Mouse (Mus musculus): Measurements from ENCODE around the gene Asz1.

DNA sequence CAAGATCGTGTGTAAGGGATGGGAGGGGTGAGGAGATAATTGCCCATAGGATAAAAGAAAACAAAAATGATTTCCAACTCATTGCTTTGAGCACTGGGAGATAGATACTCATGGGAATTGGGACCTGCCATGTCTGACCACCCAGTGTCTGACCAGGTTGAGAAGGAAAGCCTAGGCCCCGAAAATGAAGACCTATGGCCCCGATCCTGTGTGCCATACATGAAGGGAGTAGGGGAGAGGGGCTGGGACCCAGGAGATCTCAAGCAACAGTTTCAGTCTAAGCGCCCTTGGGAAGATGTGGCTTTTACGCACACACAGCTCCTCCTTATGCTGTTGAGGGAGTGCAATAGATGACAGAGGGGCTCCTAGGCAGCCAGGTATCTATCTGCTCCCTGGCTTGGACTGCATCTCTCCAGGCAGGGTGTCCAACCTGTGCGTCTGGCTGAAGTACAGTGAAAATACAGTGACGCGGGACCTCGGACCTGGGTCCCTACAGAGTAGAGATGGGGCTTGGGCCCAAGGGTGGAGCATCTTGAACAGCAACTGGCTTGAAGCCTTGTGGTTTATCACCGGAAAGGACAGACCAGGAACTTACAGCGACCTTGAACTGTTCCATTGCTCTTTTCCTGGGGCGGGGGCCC, 77.9 kb downstream of the Asz1 start:
- no peak for TF ChIP-seq CTCF (IDR thresholded peaks at IDR 0.05; ENCODE audit: low read depth, low read length)
- TF ChIP-seq TAL1 (conservative IDR thresholded peaks at IDR 0.05; ENCODE audit: low read depth, low read length): no peak
- no peak for TF ChIP-seq POLR2AphosphoS5 (IDR thresholded peaks at IDR 0.05; ENCODE audit: insufficient replicate concordance, low read depth, low read length)
- TF ChIP-seq GATA2 (IDR thresholded peaks at IDR 0.05; ENCODE audit: borderline replicate concordance, low read depth, low read length): no peak
- no peak for TF ChIP-seq GATA1 (IDR thresholded peaks at IDR 0.05; ENCODE audit: borderline replicate concordance, low read length)
